Mouse (Mus musculus) frontal cortex, postnatal 10 days (tissue): ENCODE data around the gene Calhm5.

Experiments used
- DNase-seq, 2 experiments: peaks; one replicate each; pipeline ENCODE4 v3.0.0; 2022; ENCODE audit warnings: low spot score in 2 of 2, mixed read lengths in 1 of 2

Calhm5 gene

DNA sequence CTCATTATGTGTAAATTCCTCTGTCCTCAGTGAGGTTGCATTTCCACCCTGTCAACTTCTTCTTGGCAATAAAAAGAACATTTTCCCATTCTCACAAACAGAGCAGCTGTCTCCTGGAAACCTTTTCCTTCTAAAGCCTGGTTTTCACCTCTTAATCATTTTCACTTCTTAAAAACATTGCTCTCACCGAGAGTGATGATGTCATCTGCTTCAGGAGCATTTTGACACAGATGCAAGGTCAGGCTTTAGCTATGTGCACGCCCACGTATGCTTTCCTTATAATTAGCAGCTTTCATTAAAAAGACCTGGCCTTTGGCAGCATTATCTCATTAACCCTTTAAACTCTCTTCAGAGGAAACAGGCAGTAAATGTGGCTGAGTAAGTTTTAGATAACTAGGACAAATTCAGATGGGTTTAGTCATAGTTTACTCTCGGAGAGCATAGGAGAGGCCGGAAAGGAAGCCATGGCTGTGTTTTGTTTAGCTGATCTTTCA, 25.3 kb downstream of the Calhm5 start:
- no peak for DNase-seq

DNA sequence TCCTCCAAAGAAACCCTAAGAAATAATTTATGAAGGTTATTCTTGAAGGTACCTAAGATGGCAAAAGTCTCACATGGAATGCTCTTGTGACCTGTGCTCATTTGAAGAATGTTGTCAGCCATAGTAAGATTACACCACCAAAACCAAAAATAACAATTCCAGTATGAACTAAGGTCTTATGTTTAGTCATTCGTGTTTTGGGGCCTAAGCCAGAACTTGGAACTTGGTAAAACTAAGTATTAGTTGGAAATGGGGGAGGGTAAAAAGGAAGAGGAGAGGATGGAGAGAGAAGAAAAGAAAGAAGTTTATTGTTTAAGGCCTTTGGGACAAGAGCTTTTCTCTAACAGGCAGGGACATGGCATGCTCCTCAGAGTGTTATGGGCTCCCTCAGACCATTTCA, 26.7 kb downstream of the Calhm5 start:
- DNase-seq, result no peak

DNA sequence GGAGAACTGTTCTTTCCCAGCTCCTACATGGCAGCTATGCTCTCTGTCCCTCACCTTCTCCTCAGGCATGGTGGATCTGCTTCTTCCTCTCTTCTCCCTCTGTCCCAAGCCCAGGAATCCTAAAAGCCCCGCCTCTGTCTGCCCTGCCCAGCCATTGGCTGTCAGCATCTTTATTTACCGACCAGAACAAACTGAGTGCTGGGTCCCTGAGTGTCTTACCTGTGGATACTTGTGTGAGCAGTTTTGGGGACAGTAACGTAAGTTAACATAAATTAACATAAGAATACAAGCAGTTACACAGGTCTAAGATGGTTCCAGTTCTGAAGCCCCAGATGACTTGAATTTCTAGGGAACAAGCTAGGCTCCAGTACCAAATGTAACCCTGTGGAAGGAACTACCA, 29.7 kb downstream of the Calhm5 start:
- DNase-seq, result no peak

DNA sequence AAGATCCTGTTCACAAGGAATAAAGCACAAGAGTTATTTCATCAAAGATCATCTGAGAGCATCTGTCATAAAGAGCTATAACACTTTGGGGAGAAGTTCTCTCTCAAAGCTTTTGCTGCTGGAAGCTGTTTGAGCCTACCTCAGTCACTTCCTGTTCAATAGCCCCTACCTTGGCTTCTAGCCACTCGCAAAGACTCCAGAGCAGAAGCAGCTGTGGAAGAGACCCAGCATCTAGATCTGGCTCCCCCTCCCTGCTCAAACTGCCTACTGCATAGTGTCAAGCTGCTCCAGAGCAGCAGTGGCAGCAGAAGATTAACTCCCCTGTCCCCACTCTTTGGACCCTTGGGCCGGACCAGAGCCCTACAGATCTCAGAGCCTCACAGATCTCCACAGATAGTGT, 42.3 kb downstream of the Calhm5 start:
- DNase-seq, result no peak

DNA sequence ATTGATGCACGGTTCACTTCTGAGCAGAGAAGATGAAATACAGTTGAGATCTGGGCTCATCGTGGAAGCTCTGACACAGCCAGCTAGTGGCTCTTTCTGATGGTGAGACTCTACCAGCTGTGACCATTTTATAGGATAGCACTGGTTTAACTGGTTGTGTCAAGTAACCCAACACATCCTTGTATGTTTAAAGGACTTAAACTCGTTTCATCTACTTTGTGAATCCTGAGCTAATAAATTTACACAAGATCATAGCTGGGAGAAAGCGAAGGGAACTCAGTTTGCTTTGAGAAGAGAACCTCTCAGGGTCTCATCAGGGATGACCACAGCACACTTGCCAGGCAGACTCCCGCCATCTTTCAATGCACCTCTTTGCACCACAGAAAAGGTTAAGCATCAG, 52.1 kb downstream of the Calhm5 start, which contains the start of gene Calhm4:
Calhm4 (minus strand) TSS at position 101 of the 400 bp plus-strand sequence.
- DNase-seq, result no peak
